Mouse (Mus musculus): ENCODE measurements around the gene Sirt3. TPM values are rescaled to one million over a fixed set of nuclear protein-coding genes. Genes with fewer than 3 reads are reported as not detected.

Sirt3 gene
- polyA plus RNA-seq, 1 experiment from 2014 or later: 46.8 TPM

GRCm38 (mm10) chr7:140856785-140857549 lies 25.1 kb downstream of the Sirt3 start, which contains the start of gene Ric8a:
TSS of gene Ric8a (plus strand) at chr7:140856957.
- Histone ChIP-seq H3K4me2 (peak within 1 kb of the TSS; percentile 99), H3K4me3 (peak within 1 kb of the TSS; percentile 67), H3K27ac (replicated peaks) (peak within 1 kb of the TSS; percentile 93), H3K4me1 (replicated peaks) (peaks cover 42% of the 10 kb centered on the region), H3K9ac (peak within 1 kb of the TSS; percentile 95), H3K36me3 (peaks cover 65% of the 10 kb centered on the region), H3K9me3 (no peaks in the 10 kb centered on the region), H3K27me3 (no peaks in the 10 kb centered on the region)
- WGBS: under 1% methylated on average over 50 of the region's 50 CpGs
- peak; percentile 80 for ATAC-seq (ENCODE audit: low read depth)

- peak; percentile 83 for ATAC-seq (ENCODE audit: low read depth)
- Histone ChIP-seq H3K4me1 (replicated peaks) (peaks cover 42% of the 10 kb centered on the region), H3K4me2 (peak within 1 kb of the TSS; percentile 99), H3K9ac (peak within 1 kb of the TSS; percentile 95), H3K4me3 (peak within 1 kb of the TSS; percentile 67), H3K9me3 (no peaks in the 10 kb centered on the region), H3K36me3 (peaks cover 64% of the 10 kb centered on the region), H3K27me3 (no peaks in the 10 kb centered on the region), H3K27ac (replicated peaks) (peak within 1 kb of the TSS; percentile 93)
- WGBS: under 1% methylated on average over 51 of the region's 51 CpGs
Observed at GRCm38 (mm10) chr7:140855860-140856784, 26.0 kb downstream of the Sirt3 start, which contains the start of gene Gm45785. TSS of gene Gm45785 (minus strand) at chr7:140856331.

- Histone ChIP-seq H3K4me3 (peak overlapping the region; percentile 67), H3K9me3 (no peaks in the 10 kb centered on the region), H3K27me3 (no peaks in the 10 kb centered on the region), H3K9ac (peak overlapping the region; percentile 95), H3K4me2 (peak overlapping the region; percentile 99), H3K36me3 (peaks cover 59% of the 10 kb centered on the region), H3K4me1 (replicated peaks) (peaks cover 38% of the 10 kb centered on the region), H3K27ac (replicated peaks) (0 out of 2 replicates have a peak overlapping the region, but pooled peaks have one; percentile 93)
- WGBS: 76% methylated on average over 9 of the region's 9 CpGs
- ATAC-seq (ENCODE audit: low read depth): no peak
Observed at GRCm38 (mm10) chr7:140855181-140855580, 26.9 kb downstream of the Sirt3 start.

- Histone ChIP-seq H3K4me3 (peak overlapping the region; percentile 67; the same call in 1 of the 2 replicates), H3K9me3 (no peaks in the 10 kb centered on the region), H3K27ac (replicated peaks) (no peak overlapping the region), H3K9ac (no peak overlapping the region), H3K4me1 (replicated peaks) (peaks cover 31% of the 10 kb centered on the region), H3K4me2 (peak overlapping the region; percentile 99), H3K27me3 (no peaks in the 10 kb centered on the region), H3K36me3 (peaks cover 54% of the 10 kb centered on the region)
- ATAC-seq (ENCODE audit: low read depth): no peak
- WGBS: 94% methylated on average over 18 of the region's 18 CpGs
Observed at GRCm38 (mm10) chr7:140854483-140854882, 27.6 kb downstream of the Sirt3 start.

- ATAC-seq (ENCODE audit: low read depth): no peak
- Histone ChIP-seq H3K27me3 (no peaks in the 10 kb centered on the region), H3K9me3 (no peaks in the 10 kb centered on the region), H3K4me1 (replicated peaks) (peaks cover 20% of the 10 kb centered on the region), H3K4me2 (no peak overlapping the region), H3K27ac (replicated peaks) (no peak overlapping the region), H3K9ac (no peak overlapping the region), H3K36me3 (peaks cover 43% of the 10 kb centered on the region), H3K4me3 (no peak overlapping the region)
- WGBS: 86% methylated on average over 9 of the region's 9 CpGs
Observed at GRCm38 (mm10) chr7:140853386-140853785, 28.7 kb downstream of the Sirt3 start.

- H3K9me3 ChIP-seq: no peaks in the 10 kb centered on the region
- H3K9ac ChIP-seq: no peak overlapping the region
- peaks cover 41% of the 10 kb centered on the region for H3K36me3 ChIP-seq
- H3K4me2 ChIP-seq: no peak overlapping the region
- H3K27ac ChIP-seq (replicated peaks): no peak overlapping the region
- peaks cover 12% of the 10 kb centered on the region for H3K4me1 ChIP-seq (replicated peaks)
- H3K27me3 ChIP-seq: peaks cover 4% of the 10 kb centered on the region; the same call in 1 of the 2 replicates
- H3K4me3 ChIP-seq: no peak overlapping the region
- no peak for ATAC-seq (ENCODE audit: low read depth)
- 94% methylated on average over 4 of the region's 4 CpGs for WGBS
Observed at GRCm38 (mm10) chr7:140851916-140852315, 30.2 kb downstream of the Sirt3 start.

- no peak for ATAC-seq (ENCODE audit: low read depth)
- WGBS: 88% methylated on average over 10 of the region's 10 CpGs
- Histone ChIP-seq H3K4me1 (replicated peaks) (no peaks in the 10 kb centered on the region), H3K4me3 (no peak overlapping the region), H3K9ac (no peak overlapping the region), H3K36me3 (peaks cover 28% of the 10 kb centered on the region), H3K27ac (replicated peaks) (no peak overlapping the region), H3K27me3 (peaks cover 8% of the 10 kb centered on the region; the same call in 1 of the 2 replicates), H3K9me3 (no peaks in the 10 kb centered on the region), H3K4me2 (no peak overlapping the region)
Observed at GRCm38 (mm10) chr7:140848591-140848990, 33.5 kb downstream of the Sirt3 start.

- Histone ChIP-seq H3K4me3 (no peak within 1 kb of the TSS), H3K27me3 (peaks cover 14% of the 10 kb centered on the region), H3K9me3 (no peaks in the 10 kb centered on the region), H3K9ac (peak within 1 kb of the TSS; percentile 34; the same call in 1 of the 2 replicates), H3K36me3 (peaks cover 22% of the 10 kb centered on the region), H3K4me2 (no peak within 1 kb of the TSS), H3K27ac (replicated peaks) (no peak within 1 kb of the TSS), H3K4me1 (replicated peaks) (no peaks in the 10 kb centered on the region)
- 76% methylated on average over 11 of the region's 11 CpGs for WGBS
- ATAC-seq (ENCODE audit: low read depth): no peak
Observed at GRCm38 (mm10) chr7:140847755-140848580, 34.1 kb downstream of the Sirt3 start, which contains the start of gene Odf3. TSS of gene Odf3 (plus strand) at chr7:140847805.

GRCm38 (mm10) chr7:140846676-140847075 lies 35.4 kb downstream of the Sirt3 start:
- Histone ChIP-seq H3K9ac (no peak overlapping the region), H3K4me3 (no peak overlapping the region), H3K27ac (replicated peaks) (no peak overlapping the region), H3K9me3 (no peaks in the 10 kb centered on the region), H3K4me1 (replicated peaks) (no peaks in the 10 kb centered on the region), H3K27me3 (peaks cover 22% of the 10 kb centered on the region), H3K4me2 (no peak overlapping the region), H3K36me3 (peaks cover 9% of the 10 kb centered on the region)
- 87% methylated on average over 10 of the region's 10 CpGs for WGBS
- ATAC-seq (ENCODE audit: low read depth): no peak

GRCm38 (mm10) chr7:140845683-140846082 lies 36.4 kb downstream of the Sirt3 start:
- no peak for ATAC-seq (ENCODE audit: low read depth)
- no peak overlapping the region for H3K4me2 ChIP-seq
- no peak overlapping the region for H3K4me3 ChIP-seq
- peaks cover 29% of the 10 kb centered on the region for H3K27me3 ChIP-seq
- no peaks in the 10 kb centered on the region for H3K9me3 ChIP-seq
- no peaks in the 10 kb centered on the region for H3K4me1 ChIP-seq (replicated peaks)
- WGBS: 70% methylated on average over 4 of the region's 4 CpGs
- H3K36me3 ChIP-seq: no peaks in the 10 kb centered on the region; the same call in 1 of the 2 replicates
- H3K27ac ChIP-seq (replicated peaks): no peak overlapping the region
- no peak overlapping the region for H3K9ac ChIP-seq

- no peaks in the 10 kb centered on the region for H3K36me3 ChIP-seq
- H3K27ac ChIP-seq (replicated peaks): no peak within 1 kb of the TSS
- 35% methylated on average over 14 of the region's 14 CpGs for WGBS
- H3K4me3 ChIP-seq: no peak within 1 kb of the TSS
- peaks cover 34% of the 10 kb centered on the region for H3K27me3 ChIP-seq
- no peak within 1 kb of the TSS for H3K9ac ChIP-seq
- peak; percentile 80 for ATAC-seq (ENCODE audit: low read depth)
- H3K4me1 ChIP-seq (replicated peaks): no peaks in the 10 kb centered on the region
- no peak within 1 kb of the TSS for H3K4me2 ChIP-seq
- H3K9me3 ChIP-seq: no peaks in the 10 kb centered on the region
Observed at GRCm38 (mm10) chr7:140844905-140845665, 37.0 kb downstream of the Sirt3 start, which contains the start of gene Scgb1c1. TSS of gene Scgb1c1 (plus strand) at chr7:140845547.
